Comparison of ENCODE assay signal across 22 mouse cellular contexts in genomic region chr17:80676211-80676610, GRCm38 (mm10).
"Had no signal": no experiment of that assay in that cellular context is flagged by ENCODE, and none has a peak within 500 bp of the region (broad histone marks: within the 10 kb centered on the region; RNA-seq: fewer than 3 reads in every experiment).

No protein-coding gene starts in this region.

- H3K4me2 ChIP-seq: liver, embryonic 15.5 days; lung, embryonic 15.5 days; midbrain, embryonic 12.5 days; neural tube, embryonic 12.5 days; neural tube, embryonic 15.5 days; stomach, embryonic 15.5 days had no signal

- ATAC-seq: lung, postnatal 0 days; midbrain, embryonic 16.5 days had no signal

- H3K27ac ChIP-seq: liver, embryonic 15.5 days; lung, embryonic 15.5 days; midbrain, embryonic 10.5 days; midbrain, embryonic 12.5 days; neural tube, embryonic 12.5 days; neural tube, embryonic 15.5 days; stomach, embryonic 15.5 days; stomach, postnatal 0 days had no signal

- H3K4me1 ChIP-seq: liver, embryonic 15.5 days; lung, embryonic 15.5 days; midbrain, embryonic 12.5 days; neural tube, embryonic 12.5 days; neural tube, embryonic 15.5 days; stomach, embryonic 15.5 days had no signal

- H3K27me3 ChIP-seq: liver, embryonic 15.5 days; lung, embryonic 15.5 days; midbrain, embryonic 12.5 days; neural tube, embryonic 12.5 days; neural tube, embryonic 15.5 days; stomach, embryonic 15.5 days had no signal

- H3K36me3 ChIP-seq: liver, embryonic 15.5 days; lung, embryonic 15.5 days; midbrain, embryonic 12.5 days; neural tube, embryonic 12.5 days; neural tube, embryonic 15.5 days; stomach, embryonic 15.5 days had no signal

- H3K4me3 ChIP-seq: liver, embryonic 15.5 days; lung, embryonic 15.5 days; midbrain, embryonic 10.5 days; midbrain, embryonic 12.5 days; myocyte; neural tube, embryonic 12.5 days; neural tube, embryonic 15.5 days; stomach, embryonic 15.5 days had no signal

- DNase-seq: liver, postnatal 0 days; lung, adult 2 months; lung, postnatal 4 days; midbrain, embryonic 14.5 days; retina, postnatal 1 day; right cerebral cortex, adult 18-20 months; right cerebral cortex, postnatal 25 days; right cerebral cortex, postnatal 4 days; thymus, adult 2 months; thymus, postnatal 25 days; thymus, postnatal 4 days had no signal

- H3K9me3 ChIP-seq: liver, embryonic 15.5 days; lung, embryonic 15.5 days; midbrain, embryonic 10.5 days; midbrain, embryonic 12.5 days; neural tube, embryonic 12.5 days; neural tube, embryonic 15.5 days; stomach, embryonic 15.5 days had no signal

- H3K9ac ChIP-seq: liver, embryonic 15.5 days; liver, postnatal 0 days; lung, embryonic 15.5 days; midbrain, embryonic 12.5 days; neural tube, embryonic 12.5 days; neural tube, embryonic 15.5 days; stomach, embryonic 15.5 days had no signal
